Mouse (Mus musculus): ENCODE measurements around the gene Gm49394.

DNA sequence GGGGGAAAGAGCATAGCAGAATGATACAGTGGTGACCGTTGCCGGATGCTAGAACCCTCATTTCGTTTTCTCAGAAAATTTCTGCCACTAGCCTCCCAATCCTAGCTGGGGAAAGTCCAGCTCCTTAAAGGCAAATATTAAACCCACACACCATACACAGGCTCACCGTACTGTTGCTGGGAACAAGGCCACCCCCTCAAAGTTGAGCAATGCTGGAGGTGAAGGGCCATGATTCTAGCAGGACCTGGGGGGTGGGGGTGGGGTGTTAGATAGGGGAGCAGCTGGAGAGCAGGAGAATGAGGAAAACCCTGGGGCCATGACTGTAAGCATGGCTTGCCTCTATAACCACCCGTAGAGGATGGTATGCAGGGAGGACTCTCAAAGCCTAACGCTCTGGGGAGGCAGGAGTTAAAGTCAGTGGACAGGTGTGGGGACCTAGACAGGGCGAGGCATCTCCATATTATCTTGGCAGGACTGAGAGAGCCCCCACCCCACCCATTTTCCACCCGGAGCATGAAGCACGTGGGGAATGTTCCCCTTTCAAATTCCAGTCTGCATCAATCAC, 5.2 kb downstream of the Gm49394 start:
- TF ChIP-seq POLR2A (IDR thresholded peaks at IDR 0.05; ENCODE audit: borderline replicate concordance, extremely low read depth, low read depth, low read length) (no peak), CTCF (IDR thresholded peaks at IDR 0.05; ENCODE audit: insufficient read depth, low read length) (no peak)

Data from lung, adult 2 months (tissue).